Mouse (Mus musculus): Measurements from ENCODE around the gene Olfr809. TPM values are rescaled to one million over a fixed set of nuclear protein-coding genes. Genes with fewer than 3 reads are reported as not detected.

The Olfr809 gene
- polyA plus RNA-seq, 1 experiment from 2014 or later = not detected

GRCm38 (mm10) chr10:129804296-129804695 lies 29.9 kb downstream of the Olfr809 start, which contains the start of gene Olfr811:
Gene Olfr811, minus strand, starts transcription at chr10:129804396.
- 78% methylated on average over 4 of the region's 4 CpGs for WGBS
- Histone ChIP-seq H3K27ac (no peak within 1 kb of the TSS), H3K4me1 (replicated peaks; ENCODE audit: insufficient read depth, low read length) (no peaks in the 10 kb centered on the region), H3K4me3 (replicated peaks; ENCODE audit: low read depth, low read length) (no peak within 1 kb of the TSS), H3K9me3 (replicated peaks; ENCODE audit: low read length) (no peaks in the 10 kb centered on the region), H3K9ac (ENCODE audit: low read depth, low read length) (no peak within 1 kb of the TSS), H3K4me2 (ENCODE audit: low read length) (no peak within 1 kb of the TSS), H3K36me3 (ENCODE audit: insufficient read depth, low read length) (no peaks in the 10 kb centered on the region), H3K27me3 (ENCODE audit: insufficient read depth, low read length) (no peaks in the 10 kb centered on the region)
- TF ChIP-seq CTCF (IDR thresholded peaks at IDR 0.05; ENCODE audit: low read depth) = no peak
- ATAC-seq (replicated peaks; ENCODE audit: low FRiP score, low read depth) = no peak
- DNase-seq (ENCODE audit: low spot score) = no peak

Small RNA genes within 50 kb of the gene (microRNA-seq; reads per million reads assigned to microRNA genes)
- gene Gm24485 = not detected

Other genes with a start within 250 kb of the Olfr809 start
- gene Olfr792, start 235.5 kb upstream of the Olfr809 start, polyA plus RNA-seq (2015; fragmentation: Nextera tagmentation; extraction: Ambion mirVana) = not detected in 2 replicates
- gene Olfr794, start 207.0 kb upstream of the Olfr809 start, polyA plus RNA-seq (2015; fragmentation: Nextera tagmentation; extraction: Ambion mirVana) = not detected in 2 replicates
- gene Olfr796, start 162.1 kb upstream of the Olfr809 start, polyA plus RNA-seq (2015; fragmentation: Nextera tagmentation; extraction: Ambion mirVana) = not detected in 2 replicates
- not detected in 2 replicates for gene Olfr798, start 146.7 kb upstream of the Olfr809 start, polyA plus RNA-seq (2015; fragmentation: Nextera tagmentation; extraction: Ambion mirVana)
- not detected in 2 replicates for gene Olfr799, start 137.2 kb upstream of the Olfr809 start, polyA plus RNA-seq (2015; fragmentation: Nextera tagmentation; extraction: Ambion mirVana)
- not detected in 2 replicates for gene Olfr800, start 116.9 kb upstream of the Olfr809 start, polyA plus RNA-seq (2015; fragmentation: Nextera tagmentation; extraction: Ambion mirVana)
- not detected in 2 replicates for gene Olfr801, start 100.8 kb upstream of the Olfr809 start, polyA plus RNA-seq (2015; fragmentation: Nextera tagmentation; extraction: Ambion mirVana)
- gene Olfr802, start 86.5 kb upstream of the Olfr809 start, polyA plus RNA-seq (2015; fragmentation: Nextera tagmentation; extraction: Ambion mirVana) = not detected in 2 replicates
- not detected in 2 replicates for gene Olfr803, start 80.4 kb upstream of the Olfr809 start, polyA plus RNA-seq (2015; fragmentation: Nextera tagmentation; extraction: Ambion mirVana)
- gene Olfr804, start 71.4 kb upstream of the Olfr809 start, polyA plus RNA-seq (2015; fragmentation: Nextera tagmentation; extraction: Ambion mirVana) = not detected in 2 replicates
- not detected in 2 replicates for gene Olfr805, start 45.3 kb upstream of the Olfr809 start, polyA plus RNA-seq (2015; fragmentation: Nextera tagmentation; extraction: Ambion mirVana)
- gene Olfr806, start 32.7 kb upstream of the Olfr809 start, polyA plus RNA-seq (2015; fragmentation: Nextera tagmentation; extraction: Ambion mirVana) = not detected in 2 replicates
- not detected in 2 replicates for gene Olfr807, start 16.8 kb upstream of the Olfr809 start, polyA plus RNA-seq (2015; fragmentation: Nextera tagmentation; extraction: Ambion mirVana)
- not detected in 2 replicates for gene Olfr808, start 9.2 kb upstream of the Olfr809 start, polyA plus RNA-seq (2015; fragmentation: Nextera tagmentation; extraction: Ambion mirVana)
- not detected in 2 replicates for gene Olfr810, start 20.3 kb downstream of the Olfr809 start, polyA plus RNA-seq (2015; fragmentation: Nextera tagmentation; extraction: Ambion mirVana)
- gene Olfr811, start 29.8 kb downstream of the Olfr809 start, polyA plus RNA-seq (2015; fragmentation: Nextera tagmentation; extraction: Ambion mirVana) = not detected in 2 replicates
- gene Olfr812, start 71.5 kb downstream of the Olfr809 start, polyA plus RNA-seq (2015; fragmentation: Nextera tagmentation; extraction: Ambion mirVana) = not detected in 2 replicates
- gene Olfr813, start 80.7 kb downstream of the Olfr809 start, polyA plus RNA-seq (2015; fragmentation: Nextera tagmentation; extraction: Ambion mirVana) = not detected in 2 replicates
- gene Olfr814, start 105.2 kb downstream of the Olfr809 start, polyA plus RNA-seq (2015; fragmentation: Nextera tagmentation; extraction: Ambion mirVana) = not detected in 2 replicates
- gene Olfr815, start 131.2 kb downstream of the Olfr809 start, polyA plus RNA-seq (2015; fragmentation: Nextera tagmentation; extraction: Ambion mirVana) = not detected in 2 replicates
- not detected in 2 replicates for gene Olfr816, start 141.0 kb downstream of the Olfr809 start, polyA plus RNA-seq (2015; fragmentation: Nextera tagmentation; extraction: Ambion mirVana)
- gene Olfr818, start 174.5 kb downstream of the Olfr809 start, polyA plus RNA-seq (2015; fragmentation: Nextera tagmentation; extraction: Ambion mirVana) = not detected in 2 replicates
- not detected in 2 replicates for gene Olfr819, start 192.6 kb downstream of the Olfr809 start, polyA plus RNA-seq (2015; fragmentation: Nextera tagmentation; extraction: Ambion mirVana)
- gene Olfr247, start 201.5 kb downstream of the Olfr809 start, polyA plus RNA-seq (2015; fragmentation: Nextera tagmentation; extraction: Ambion mirVana) = not detected in 2 replicates
- not detected in 2 replicates for gene Gm10310, start 210.4 kb downstream of the Olfr809 start, polyA plus RNA-seq (2015; fragmentation: Nextera tagmentation; extraction: Ambion mirVana)
- gene Olfr820, start 238.0 kb downstream of the Olfr809 start, polyA plus RNA-seq (2015; fragmentation: Nextera tagmentation; extraction: Ambion mirVana) = not detected in 2 replicates